Mouse (Mus musculus): ENCODE measurements around the gene Zfp316. TPM values are rescaled to one million over a fixed set of nuclear protein-coding genes. Genes with fewer than 3 reads are reported as not detected.

Zfp316 gene
- polyA plus RNA-seq, 1 experiment from 2014 or later, result 2.3 TPM

- Histone ChIP-seq H3K9ac (no peak overlapping the region), H3K27ac (ENCODE audit: low read depth) (no peak overlapping the region), H3K9me3 (ENCODE audit: low read depth, low read length) (no peaks in the 10 kb centered on the region), H3K27me3 (ENCODE audit: insufficient read depth, low read length) (peaks cover 75% of the 10 kb centered on the region), H3K36me3 (ENCODE audit: insufficient read depth) (peaks cover 21% of the 10 kb centered on the region; the same call in 1 of the 2 replicates), H3K4me2 (peak overlapping the region; percentile 11; the same call in 1 of the 2 replicates), H3K4me1 (ENCODE audit: insufficient read depth) (no peaks in the 10 kb centered on the region), H3K4me3 (ENCODE audit: low read depth, low read length) (peak overlapping the region; percentile 45)
- no peak for TF ChIP-seq CTCF (IDR thresholded peaks at IDR 0.05; ENCODE audit: low read depth)
- 28% methylated on average over 24 of the region's 24 CpGs for WGBS
- no peak for ATAC-seq (ENCODE audit: insufficient read depth)
- peak; percentile 22 for DNase-seq
Measured at GRCm38 (mm10) chr5:143255131-143255519, 14.7 kb downstream of the Zfp316 start.

GRCm38 (mm10) chr5:143254487-143255130 is 15.2 kb downstream of the Zfp316 start:
- Histone ChIP-seq H3K9me3 (ENCODE audit: low read depth, low read length) (no peaks in the 10 kb centered on the region), H3K9ac (no peak overlapping the region), H3K4me1 (ENCODE audit: insufficient read depth) (no peaks in the 10 kb centered on the region), H3K4me3 (ENCODE audit: low read depth, low read length) (peak overlapping the region; percentile 45), H3K36me3 (ENCODE audit: insufficient read depth) (0 out of 2 replicates have a peak, but pooled peaks cover 16% of the 10 kb centered on the region), H3K27me3 (ENCODE audit: insufficient read depth, low read length) (peaks cover 75% of the 10 kb centered on the region), H3K27ac (ENCODE audit: low read depth) (no peak overlapping the region), H3K4me2 (peak overlapping the region; percentile 78; the same call in 1 of the 2 replicates)
- peak; percentile 17 for DNase-seq
- no peak for TF ChIP-seq CTCF (IDR thresholded peaks at IDR 0.05; ENCODE audit: low read depth)
- 13% methylated on average over 66 of the region's 66 CpGs for WGBS
- 0 out of 2 replicates have a peak, but pooled peaks have one; percentile 22 for ATAC-seq (ENCODE audit: insufficient read depth)

GRCm38 (mm10) chr5:143253881-143254486 is 15.8 kb downstream of the Zfp316 start:
- H3K27ac ChIP-seq (ENCODE audit: low read depth), result no peak overlapping the region
- H3K27me3 ChIP-seq (ENCODE audit: insufficient read depth, low read length), result peaks cover 75% of the 10 kb centered on the region
- peak overlapping the region; percentile 78 for H3K4me2 ChIP-seq
- TF ChIP-seq CTCF (IDR thresholded peaks at IDR 0.05; ENCODE audit: low read depth), result no peak
- DNase-seq (peak; percentile 36), ATAC-seq (ENCODE audit: insufficient read depth) (peak; percentile 39; the same call in 1 of the 2 replicates)
- 12% methylated on average over 69 of the region's 81 CpGs for WGBS
- H3K4me1 ChIP-seq (ENCODE audit: insufficient read depth), result no peaks in the 10 kb centered on the region
- H3K9me3 ChIP-seq (ENCODE audit: low read depth, low read length), result no peaks in the 10 kb centered on the region
- peaks cover 22% of the 10 kb centered on the region; the same call in 1 of the 2 replicates for H3K36me3 ChIP-seq (ENCODE audit: insufficient read depth)
- H3K9ac ChIP-seq, result no peak overlapping the region
- peak overlapping the region; percentile 45 for H3K4me3 ChIP-seq (ENCODE audit: low read depth, low read length)

- Histone ChIP-seq H3K4me1 (ENCODE audit: insufficient read depth) (no peaks in the 10 kb centered on the region), H3K4me3 (ENCODE audit: low read depth, low read length) (peak overlapping the region; percentile 45), H3K9me3 (ENCODE audit: low read depth, low read length) (no peaks in the 10 kb centered on the region), H3K4me2 (peak overlapping the region; percentile 78), H3K9ac (no peak overlapping the region), H3K27ac (ENCODE audit: low read depth) (no peak overlapping the region), H3K36me3 (ENCODE audit: insufficient read depth) (peaks cover 28% of the 10 kb centered on the region; the same call in 1 of the 2 replicates), H3K27me3 (ENCODE audit: insufficient read depth, low read length) (peaks cover 73% of the 10 kb centered on the region)
- peak; percentile 42 for DNase-seq
- 8% methylated on average over 101 of the region's 103 CpGs for WGBS
- TF ChIP-seq CTCF (IDR thresholded peaks at IDR 0.05; ENCODE audit: low read depth), result no peak
- peak; percentile 20; the same call in 1 of the 2 replicates for ATAC-seq (ENCODE audit: insufficient read depth)
Measured at GRCm38 (mm10) chr5:143253186-143253880, 16.5 kb downstream of the Zfp316 start.

GRCm38 (mm10) chr5:143252791-143253185 is 17.0 kb downstream of the Zfp316 start:
- TF ChIP-seq CTCF (IDR thresholded peaks at IDR 0.05; ENCODE audit: low read depth), result no peak
- Histone ChIP-seq H3K9me3 (ENCODE audit: low read depth, low read length) (no peaks in the 10 kb centered on the region), H3K9ac (no peak overlapping the region), H3K27me3 (ENCODE audit: insufficient read depth, low read length) (peaks cover 69% of the 10 kb centered on the region), H3K4me2 (no peak overlapping the region; the same call in 1 of the 2 replicates), H3K27ac (ENCODE audit: low read depth) (no peak overlapping the region), H3K4me1 (ENCODE audit: insufficient read depth) (no peaks in the 10 kb centered on the region), H3K36me3 (ENCODE audit: insufficient read depth) (peaks cover 33% of the 10 kb centered on the region; the same call in 1 of the 2 replicates), H3K4me3 (ENCODE audit: low read depth, low read length) (peak overlapping the region; percentile 45; the same call in 1 of the 2 replicates)
- no peak for ATAC-seq (ENCODE audit: insufficient read depth)
- WGBS, result 20% methylated on average over 18 of the region's 18 CpGs
- no peak for DNase-seq

GRCm38 (mm10) chr5:143252039-143252438 is 17.8 kb downstream of the Zfp316 start:
- H3K4me1 ChIP-seq (ENCODE audit: insufficient read depth), result no peaks in the 10 kb centered on the region
- DNase-seq (no peak), ATAC-seq (ENCODE audit: insufficient read depth) (no peak)
- peaks cover 62% of the 10 kb centered on the region for H3K27me3 ChIP-seq (ENCODE audit: insufficient read depth, low read length)
- H3K9me3 ChIP-seq (ENCODE audit: low read depth, low read length), result no peaks in the 10 kb centered on the region
- no peak overlapping the region for H3K9ac ChIP-seq
- H3K36me3 ChIP-seq (ENCODE audit: insufficient read depth), result peaks cover 34% of the 10 kb centered on the region
- no peak overlapping the region for H3K4me3 ChIP-seq (ENCODE audit: low read depth, low read length)
- no peak overlapping the region for H3K27ac ChIP-seq (ENCODE audit: low read depth)
- no peak overlapping the region for H3K4me2 ChIP-seq
- 47% methylated on average over 6 of the region's 6 CpGs for WGBS
- no peak for TF ChIP-seq CTCF (IDR thresholded peaks at IDR 0.05; ENCODE audit: low read depth)

- 95% methylated on average over 26 of the region's 26 CpGs for WGBS
- Histone ChIP-seq H3K9me3 (ENCODE audit: low read depth, low read length) (no peaks in the 10 kb centered on the region), H3K36me3 (ENCODE audit: insufficient read depth) (peaks cover 93% of the 10 kb centered on the region), H3K27me3 (ENCODE audit: insufficient read depth, low read length) (no peaks in the 10 kb centered on the region), H3K9ac (no peak overlapping the region), H3K4me3 (ENCODE audit: low read depth, low read length) (no peak overlapping the region), H3K4me1 (ENCODE audit: insufficient read depth) (no peaks in the 10 kb centered on the region), H3K27ac (ENCODE audit: low read depth) (no peak overlapping the region), H3K4me2 (no peak overlapping the region)
- ATAC-seq (ENCODE audit: insufficient read depth) (no peak), DNase-seq (no peak)
- TF ChIP-seq CTCF (IDR thresholded peaks at IDR 0.05; ENCODE audit: low read depth), result no peak
Measured at GRCm38 (mm10) chr5:143244926-143245325, 24.9 kb downstream of the Zfp316 start.
